Comparison of ENCODE assay signal across 12 mouse cellular contexts in genomic region chr19:20557211-20557610, GRCm38 (mm10).
"Had no signal": no experiment of that assay in that cellular context is flagged by ENCODE, and none has a peak within 500 bp of the region (broad histone marks: within the 10 kb centered on the region; RNA-seq: fewer than 3 reads in every experiment).

No protein-coding gene starts in this region.

- DNase-seq: kidney, adult 9 months; kidney, postnatal 10 days; left cerebral cortex, postnatal 4 days; lung, postnatal 14 days; right cerebral cortex, postnatal 14 days; thymus, postnatal 14 days had no signal

- H3K4me1 ChIP-seq: limb, embryonic 13.5 days; midbrain, embryonic 12.5 days; neural tube, embryonic 13.5 days had no signal

- H3K9me3 ChIP-seq: limb, embryonic 13.5 days; liver, embryonic 15.5 days; midbrain, embryonic 12.5 days; neural tube, embryonic 13.5 days had no signal

- H3K4me3 ChIP-seq: limb, embryonic 13.5 days; liver, embryonic 15.5 days; midbrain, embryonic 12.5 days; neural tube, embryonic 13.5 days had no signal

- H3K27ac ChIP-seq: limb, embryonic 13.5 days; liver, embryonic 15.5 days; midbrain, embryonic 12.5 days; neural tube, embryonic 13.5 days had no signal

- H3K9ac ChIP-seq: limb, embryonic 13.5 days; liver, embryonic 15.5 days; midbrain, embryonic 12.5 days; neural tube, embryonic 13.5 days had no signal

- H3K4me2 ChIP-seq: limb, embryonic 13.5 days; liver, embryonic 11.5 days; liver, embryonic 15.5 days; midbrain, embryonic 12.5 days; neural tube, embryonic 13.5 days had no signal

- ATAC-seq: midbrain, embryonic 16.5 days had no signal

- H3K36me3 ChIP-seq: limb, embryonic 13.5 days; liver, embryonic 15.5 days; midbrain, embryonic 12.5 days; neural tube, embryonic 13.5 days had no signal

- H3K27me3 ChIP-seq: limb, embryonic 13.5 days; liver, embryonic 15.5 days; midbrain, embryonic 12.5 days; neural tube, embryonic 13.5 days had no signal
